Mouse (Mus musculus): ENCODE results near the gene Slc44a1. TPM values are rescaled to one million over a fixed set of nuclear protein-coding genes. Genes with fewer than 3 reads are reported as not detected.

Slc44a1 gene
- polyA plus RNA-seq, 1 experiment from 2014 or later = 4.8 TPM

DNA sequence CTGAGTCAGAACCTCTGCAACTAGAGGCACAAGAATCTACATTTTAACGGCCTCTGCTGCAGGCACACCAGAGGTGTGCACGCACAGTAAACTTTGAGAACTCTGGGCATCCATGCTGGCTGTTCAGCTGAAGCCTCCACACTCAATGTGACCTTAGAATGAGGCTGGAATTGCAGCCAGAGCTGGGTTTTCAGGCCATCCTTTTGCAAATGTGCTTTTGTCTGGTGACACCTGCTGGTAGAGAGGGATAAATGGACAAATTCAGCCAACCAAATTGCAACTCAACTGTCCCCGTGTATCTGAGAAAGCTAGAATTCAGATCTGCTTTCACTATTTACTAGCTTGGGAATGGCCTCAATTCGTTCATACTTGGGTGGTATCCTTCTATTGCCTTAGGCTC is 154.0 kb downstream of the Slc44a1 start:
- Histone ChIP-seq H3K36me3 (ENCODE audit: control insufficient read depth, insufficient read depth, low read length) (no peaks in the 10 kb centered on the region), H3K27me3 (replicated peaks; ENCODE audit: control insufficient read depth, insufficient read depth, low read length) (no peaks in the 10 kb centered on the region), H3K4me1 (ENCODE audit: control insufficient read depth, insufficient read depth, low read depth, low read length) (no peaks in the 10 kb centered on the region), H3K4me3 (ENCODE audit: low read length) (no peak overlapping the region), H3K4me2 (ENCODE audit: low read length) (no peak overlapping the region), H3K9ac (ENCODE audit: low read depth, low read length) (no peak overlapping the region), H3K9me3 (ENCODE audit: control insufficient read depth, low read length) (no peaks in the 10 kb centered on the region), H3K27ac (ENCODE audit: low read depth, low read length) (no peak overlapping the region)
- 33% methylated on average over 4 of the region's 4 CpGs for WGBS
- ATAC-seq = peak; percentile 70; the same call in 1 of the 2 replicates

DNA sequence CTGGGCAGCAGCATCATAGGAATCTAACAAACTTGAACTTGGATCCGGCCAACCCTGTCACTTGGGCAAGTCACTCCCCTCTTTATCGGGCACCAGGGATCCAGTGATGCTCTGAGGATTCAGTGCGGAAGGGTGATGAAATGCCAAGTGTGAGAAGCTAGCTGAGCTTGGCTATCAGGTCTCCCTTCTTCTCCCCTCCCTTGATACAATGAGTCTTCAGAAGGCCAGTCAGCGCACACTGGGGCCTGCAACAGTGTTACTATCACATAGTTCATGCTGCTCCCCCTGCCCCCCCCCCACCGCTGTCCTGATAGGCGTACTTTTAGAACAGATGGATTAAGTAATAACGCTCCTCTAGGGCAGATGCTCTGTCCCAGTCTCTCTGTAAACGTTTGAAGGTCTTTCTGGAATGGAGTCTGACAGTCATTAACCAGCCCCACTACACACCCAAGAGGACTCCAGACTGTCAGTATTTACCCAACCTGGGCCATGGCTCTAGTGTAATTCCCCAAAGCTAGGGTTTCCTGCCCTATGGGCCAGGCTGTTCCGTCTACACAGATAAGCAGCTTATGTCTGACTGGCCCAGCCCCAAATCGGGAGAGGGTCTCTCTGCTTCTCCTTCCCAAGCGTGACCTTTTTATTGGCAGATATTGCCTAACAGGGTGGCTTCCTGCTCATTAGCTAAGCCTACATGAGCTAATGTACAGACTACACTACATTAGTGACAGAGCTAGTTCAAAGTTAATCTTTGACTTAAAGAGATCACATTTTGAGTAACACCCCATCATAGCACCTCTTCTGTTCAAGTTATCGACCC is 155.2 kb downstream of the Slc44a1 start:
- Histone ChIP-seq H3K27me3 (replicated peaks; ENCODE audit: control insufficient read depth, insufficient read depth, low read length) (no peaks in the 10 kb centered on the region), H3K4me2 (ENCODE audit: low read length) (no peak overlapping the region), H3K4me1 (ENCODE audit: control insufficient read depth, insufficient read depth, low read depth, low read length) (no peaks in the 10 kb centered on the region), H3K27ac (ENCODE audit: low read depth, low read length) (no peak overlapping the region), H3K9me3 (ENCODE audit: control insufficient read depth, low read length) (no peaks in the 10 kb centered on the region), H3K9ac (ENCODE audit: low read depth, low read length) (no peak overlapping the region), H3K36me3 (ENCODE audit: control insufficient read depth, insufficient read depth, low read length) (no peaks in the 10 kb centered on the region), H3K4me3 (ENCODE audit: low read length) (no peak overlapping the region)
- 78% methylated on average over 12 of the region's 12 CpGs for WGBS
- no peak for ATAC-seq

GRCm38 (mm10) chr4:53596063-53596895 is 156.1 kb downstream of the Slc44a1 start:
- Histone ChIP-seq H3K9me3 (ENCODE audit: control insufficient read depth, low read length) (no peaks in the 10 kb centered on the region), H3K27me3 (replicated peaks; ENCODE audit: control insufficient read depth, insufficient read depth, low read length) (no peaks in the 10 kb centered on the region), H3K9ac (ENCODE audit: low read depth, low read length) (no peak overlapping the region), H3K4me3 (ENCODE audit: low read length) (no peak overlapping the region), H3K4me2 (ENCODE audit: low read length) (no peak overlapping the region), H3K27ac (ENCODE audit: low read depth, low read length) (no peak overlapping the region), H3K36me3 (ENCODE audit: control insufficient read depth, insufficient read depth, low read length) (no peaks in the 10 kb centered on the region), H3K4me1 (ENCODE audit: control insufficient read depth, insufficient read depth, low read depth, low read length) (no peaks in the 10 kb centered on the region)
- ATAC-seq = no peak
- 48% methylated on average over 15 of the region's 15 CpGs for WGBS

DNA sequence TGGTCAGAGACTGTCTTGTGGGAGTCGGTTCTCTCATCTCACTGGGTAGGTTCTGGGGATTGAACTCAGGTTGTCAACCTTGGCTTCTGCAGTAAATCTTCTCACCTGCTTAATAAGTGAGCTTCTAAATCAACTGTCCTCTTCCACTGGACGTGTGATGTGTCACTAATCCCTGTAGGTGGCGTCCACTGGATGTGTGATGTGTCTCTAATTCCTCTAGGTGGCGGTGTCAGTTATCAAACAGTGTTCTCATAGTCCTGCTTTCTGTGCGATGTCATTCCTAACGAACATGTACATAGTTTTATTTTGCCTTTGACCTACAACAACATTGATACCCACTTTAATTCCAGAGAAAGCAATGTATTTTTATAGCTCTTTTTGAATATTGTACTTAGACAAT is 160.2 kb downstream of the Slc44a1 start:
- WGBS = 48% methylated on average over 6 of the region's 6 CpGs

GRCm38 (mm10) chr4:53614576-53615225 is 174.5 kb downstream of the Slc44a1 start:
- WGBS = 90% methylated on average over 5 of the region's 5 CpGs
- H3K4me3 ChIP-seq (ENCODE audit: low read length) = no peak overlapping the region
- no peaks in the 10 kb centered on the region for H3K4me1 ChIP-seq (ENCODE audit: control insufficient read depth, insufficient read depth, low read depth, low read length)
- H3K9me3 ChIP-seq (ENCODE audit: control insufficient read depth, low read length) = no peaks in the 10 kb centered on the region
- no peak for ATAC-seq
- no peak overlapping the region for H3K4me2 ChIP-seq (ENCODE audit: low read length)
- no peaks in the 10 kb centered on the region for H3K36me3 ChIP-seq (ENCODE audit: control insufficient read depth, insufficient read depth, low read length)
- H3K9ac ChIP-seq (ENCODE audit: low read depth, low read length) = no peak overlapping the region
- H3K27me3 ChIP-seq (replicated peaks; ENCODE audit: control insufficient read depth, insufficient read depth, low read length) = no peaks in the 10 kb centered on the region
- no peak overlapping the region for H3K27ac ChIP-seq (ENCODE audit: low read depth, low read length)

More for the DNA sequence above, 160.2 kb downstream of the Slc44a1 start:
- H3K27me3 ChIP-seq (replicated peaks; ENCODE audit: control insufficient read depth, insufficient read depth, low read length) = no peaks in the 10 kb centered on the region
- no peak overlapping the region for H3K27ac ChIP-seq (ENCODE audit: low read depth, low read length)
- no peak for ATAC-seq
- H3K36me3 ChIP-seq (ENCODE audit: control insufficient read depth, insufficient read depth, low read length) = no peaks in the 10 kb centered on the region
- no peaks in the 10 kb centered on the region for H3K9me3 ChIP-seq (ENCODE audit: control insufficient read depth, low read length)
- H3K9ac ChIP-seq (ENCODE audit: low read depth, low read length) = no peak overlapping the region
- H3K4me1 ChIP-seq (ENCODE audit: control insufficient read depth, insufficient read depth, low read depth, low read length) = no peaks in the 10 kb centered on the region
- no peak overlapping the region for H3K4me3 ChIP-seq (ENCODE audit: low read length)
- H3K4me2 ChIP-seq (ENCODE audit: low read length) = no peak overlapping the region

DNA sequence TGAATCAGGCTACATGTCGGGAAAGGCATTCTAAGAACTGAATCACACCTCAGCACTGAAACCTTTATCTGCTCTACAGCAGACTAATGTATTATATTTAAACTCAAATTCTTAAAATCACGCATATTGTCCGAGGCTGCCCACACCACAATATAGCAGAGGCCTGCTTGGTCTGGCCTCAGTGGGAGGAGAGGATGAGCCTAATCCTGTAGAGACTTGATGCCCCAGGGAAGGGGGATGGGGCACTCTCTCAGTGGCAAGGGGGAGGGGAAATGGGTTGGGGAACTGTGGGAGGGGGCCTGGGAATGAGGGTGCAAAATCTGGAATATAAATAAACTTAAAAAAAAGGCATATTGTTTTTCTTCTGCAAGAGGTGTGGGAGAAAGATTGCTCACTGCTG is 177.8 kb downstream of the Slc44a1 start:
- no peak overlapping the region for H3K4me2 ChIP-seq (ENCODE audit: low read length)

GRCm38 (mm10) chr4:53620104-53620503 is 179.9 kb downstream of the Slc44a1 start:
- Histone ChIP-seq H3K36me3 (ENCODE audit: control insufficient read depth, insufficient read depth, low read length) (no peaks in the 10 kb centered on the region), H3K9me3 (ENCODE audit: control insufficient read depth, low read length) (no peaks in the 10 kb centered on the region), H3K4me3 (ENCODE audit: low read length) (no peak overlapping the region), H3K9ac (ENCODE audit: low read depth, low read length) (no peak overlapping the region), H3K4me1 (ENCODE audit: control insufficient read depth, insufficient read depth, low read depth, low read length) (peaks cover 5% of the 10 kb centered on the region; the same call in 1 of the 2 replicates), H3K27ac (ENCODE audit: low read depth, low read length) (no peak overlapping the region), H3K4me2 (ENCODE audit: low read length) (no peak overlapping the region), H3K27me3 (replicated peaks; ENCODE audit: control insufficient read depth, insufficient read depth, low read length) (no peaks in the 10 kb centered on the region)
- no peak for ATAC-seq
- 91% methylated on average over 6 of the region's 6 CpGs for WGBS

More for the DNA sequence above, 177.8 kb downstream of the Slc44a1 start:
- Histone ChIP-seq H3K4me1 (ENCODE audit: control insufficient read depth, insufficient read depth, low read depth, low read length) (no peaks in the 10 kb centered on the region), H3K27ac (ENCODE audit: low read depth, low read length) (no peak overlapping the region), H3K9ac (ENCODE audit: low read depth, low read length) (no peak overlapping the region), H3K27me3 (replicated peaks; ENCODE audit: control insufficient read depth, insufficient read depth, low read length) (no peaks in the 10 kb centered on the region), H3K36me3 (ENCODE audit: control insufficient read depth, insufficient read depth, low read length) (no peaks in the 10 kb centered on the region), H3K4me3 (ENCODE audit: low read length) (no peak overlapping the region), H3K9me3 (ENCODE audit: control insufficient read depth, low read length) (no peaks in the 10 kb centered on the region)
- 51% methylated on average over 3 of the region's 3 CpGs for WGBS
- no peak for ATAC-seq

DNA sequence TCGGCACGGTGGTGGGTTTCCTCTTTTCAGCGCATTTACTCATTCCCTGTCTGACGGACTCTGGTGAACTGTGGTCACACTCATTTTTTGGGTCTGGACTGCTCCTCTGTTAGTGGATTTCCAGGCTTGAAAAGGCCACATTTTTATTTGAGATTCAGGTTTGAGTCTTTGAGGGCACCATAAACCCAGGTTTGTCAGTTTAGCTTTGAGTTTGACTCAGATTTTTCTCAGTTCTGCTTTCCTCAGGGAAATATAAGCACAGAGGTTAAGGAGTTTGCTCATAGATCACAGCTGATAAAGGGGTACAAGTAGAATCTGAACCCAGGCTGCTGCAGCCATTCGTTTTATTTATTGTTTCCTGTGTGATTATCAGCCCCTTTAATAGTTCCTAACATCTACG is 180.9 kb downstream of the Slc44a1 start:
- 80% methylated on average over 6 of the region's 6 CpGs for WGBS
- no peak overlapping the region for H3K9ac ChIP-seq (ENCODE audit: low read depth, low read length)
- no peak overlapping the region for H3K27ac ChIP-seq (ENCODE audit: low read depth, low read length)
- H3K4me3 ChIP-seq (ENCODE audit: low read length) = no peak overlapping the region
- peaks cover 5% of the 10 kb centered on the region; the same call in 1 of the 2 replicates for H3K4me1 ChIP-seq (ENCODE audit: control insufficient read depth, insufficient read depth, low read depth, low read length)
- H3K27me3 ChIP-seq (replicated peaks; ENCODE audit: control insufficient read depth, insufficient read depth, low read length) = no peaks in the 10 kb centered on the region
- no peak for ATAC-seq
- H3K9me3 ChIP-seq (ENCODE audit: control insufficient read depth, low read length) = no peaks in the 10 kb centered on the region
- H3K36me3 ChIP-seq (ENCODE audit: control insufficient read depth, insufficient read depth, low read length) = no peaks in the 10 kb centered on the region
- no peak overlapping the region for H3K4me2 ChIP-seq (ENCODE audit: low read length)

GRCm38 (mm10) chr4:53621490-53621889 is 181.3 kb downstream of the Slc44a1 start:
- no peak for ATAC-seq
- no peaks in the 10 kb centered on the region for H3K36me3 ChIP-seq (ENCODE audit: control insufficient read depth, insufficient read depth, low read length)
- WGBS = 77% methylated on average over 5 of the region's 5 CpGs
- H3K4me3 ChIP-seq (ENCODE audit: low read length) = no peak overlapping the region
- H3K4me2 ChIP-seq (ENCODE audit: low read length) = no peak overlapping the region
- H3K4me1 ChIP-seq (ENCODE audit: control insufficient read depth, insufficient read depth, low read depth, low read length) = peaks cover 5% of the 10 kb centered on the region; the same call in 1 of the 2 replicates
- H3K27me3 ChIP-seq (replicated peaks; ENCODE audit: control insufficient read depth, insufficient read depth, low read length) = no peaks in the 10 kb centered on the region
- no peaks in the 10 kb centered on the region for H3K9me3 ChIP-seq (ENCODE audit: control insufficient read depth, low read length)
- no peak overlapping the region for H3K27ac ChIP-seq (ENCODE audit: low read depth, low read length)
- H3K9ac ChIP-seq (ENCODE audit: low read depth, low read length) = no peak overlapping the region

All from hindbrain, embryonic 16.5 days (tissue).